24 mouse cellular contexts compared by ENCODE assay signal in the genomic region with DNA sequence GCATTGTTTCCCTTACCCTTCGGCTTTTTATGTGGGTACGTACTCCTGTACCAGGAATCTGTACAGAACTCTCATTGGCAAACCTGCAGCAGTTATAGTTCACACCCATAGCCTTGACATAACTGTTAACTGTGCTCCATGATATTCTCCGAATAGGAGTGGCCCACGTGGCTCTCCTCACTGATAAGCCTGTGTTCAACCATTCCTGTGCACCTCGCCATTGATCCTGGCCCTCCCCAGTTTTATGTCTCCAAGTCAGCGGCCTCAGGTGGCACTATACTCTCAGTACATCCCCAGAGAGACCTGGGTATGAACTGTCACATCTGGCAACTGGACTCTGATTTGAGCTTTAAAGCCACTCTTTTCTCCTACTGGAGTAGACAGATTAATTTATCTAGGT.
DNase-seq lines count a peak whose midpoint lies in the region; ATAC-seq and TF ChIP-seq lines count a peak whose summit lies in the region.
"Had no signal": no experiment of that assay in that cellular context is flagged by ENCODE, and none has a peak within 500 bp of the region (broad histone marks: within the 10 kb centered on the region; RNA-seq: fewer than 3 reads in every experiment).

No protein-coding gene starts in this region.

- H3K9ac ChIP-seq in intestine, embryonic 15.5 days = no peak overlapping the region
- H3K9ac ChIP-seq in intestine, postnatal 0 days (ENCODE audit: low read depth, low read length) = no peak overlapping the region
- H3K9ac ChIP-seq in intestine, embryonic 16.5 days (ENCODE audit: low read depth, low read length) = no peak overlapping the region
- H3K9ac ChIP-seq: embryonic facial prominence, embryonic 13.5 days; embryonic facial prominence, embryonic 15.5 days; forebrain, embryonic 12.5 days had no signal

- H3K27me3 ChIP-seq in intestine, embryonic 15.5 days (replicated peaks) = no peaks in the 10 kb centered on the region
- H3K27me3 ChIP-seq in intestine, postnatal 0 days (replicated peaks; ENCODE audit: control insufficient read depth, insufficient read depth, low read length) = no peaks in the 10 kb centered on the region
- H3K27me3 ChIP-seq in intestine, embryonic 16.5 days (replicated peaks; ENCODE audit: control insufficient read depth, insufficient read depth, low read length) = no peaks in the 10 kb centered on the region
- H3K27me3 ChIP-seq: embryonic facial prominence, embryonic 13.5 days; embryonic facial prominence, embryonic 15.5 days; forebrain, embryonic 12.5 days had no signal

- TF ChIP-seq CTCF in intestine, postnatal 0 days (IDR thresholded peaks at IDR 0.05; ENCODE audit: low read depth) = no peak

- H3K4me2 ChIP-seq in intestine, embryonic 15.5 days (replicated peaks) = no peak overlapping the region
- no peak overlapping the region for H3K4me2 ChIP-seq in intestine, postnatal 0 days (replicated peaks; ENCODE audit: low read depth)
- H3K4me2 ChIP-seq in intestine, embryonic 16.5 days (ENCODE audit: low read depth, low read length) = no peak overlapping the region
- H3K4me2 ChIP-seq: embryonic facial prominence, embryonic 13.5 days; embryonic facial prominence, embryonic 15.5 days; forebrain, embryonic 12.5 days had no signal

- 75% methylated on average over 6 of the region's 6 CpGs for WGBS in intestine, embryonic 15.5 days
- WGBS in intestine, postnatal 0 days = 62% methylated on average over 6 of the region's 6 CpGs
- 75% methylated on average over 6 of the region's 6 CpGs for WGBS in intestine, embryonic 16.5 days

- peak; percentile 6 for DNase-seq in MN1 (ENCODE audit: low spot score)
- no peak for DNase-seq in lung, postnatal 14 days
- DNase-seq: adrenal gland, adult 8-10 months; adrenal gland, postnatal 14 days; adrenal gland, postnatal 36 days; cerebellum, adult 11 months; cerebellum, adult 18-20 months; cerebellum, adult 8-10 months; cerebellum, adult 9-11 months; cerebellum, postnatal 14 days; cerebellum, postnatal 36 days; embryo, embryonic 11 days had no signal

- no peaks in the 10 kb centered on the region for H3K9me3 ChIP-seq in intestine, embryonic 15.5 days
- H3K9me3 ChIP-seq in intestine, postnatal 0 days (ENCODE audit: control insufficient read depth) = no peaks in the 10 kb centered on the region
- H3K9me3 ChIP-seq in intestine, embryonic 16.5 days (ENCODE audit: control insufficient read depth, low read length) = no peaks in the 10 kb centered on the region
- H3K9me3 ChIP-seq: embryonic facial prominence, embryonic 13.5 days; embryonic facial prominence, embryonic 15.5 days; forebrain, embryonic 10.5 days; forebrain, embryonic 12.5 days had no signal

- H3K27ac ChIP-seq in intestine, embryonic 15.5 days = no peak overlapping the region
- H3K27ac ChIP-seq in intestine, postnatal 0 days (ENCODE audit: low read depth, low read length) = no peak overlapping the region
- H3K27ac ChIP-seq in intestine, embryonic 16.5 days (ENCODE audit: low read length) = no peak overlapping the region
- H3K27ac ChIP-seq: embryonic facial prominence, embryonic 13.5 days; embryonic facial prominence, embryonic 15.5 days; forebrain, embryonic 10.5 days; forebrain, embryonic 12.5 days had no signal

- H3K36me3 ChIP-seq in intestine, embryonic 15.5 days = no peaks in the 10 kb centered on the region
- no peaks in the 10 kb centered on the region for H3K36me3 ChIP-seq in intestine, postnatal 0 days (ENCODE audit: control insufficient read depth, insufficient read depth)
- H3K36me3 ChIP-seq in intestine, embryonic 16.5 days (ENCODE audit: control insufficient read depth, insufficient read depth, low read length) = no peaks in the 10 kb centered on the region
- H3K36me3 ChIP-seq: embryonic facial prominence, embryonic 13.5 days; embryonic facial prominence, embryonic 15.5 days; forebrain, embryonic 10.5 days; forebrain, embryonic 12.5 days had no signal

- 0 out of 2 replicates have a peak, but pooled peaks have one; percentile 39 for ATAC-seq in intestine, embryonic 15.5 days
- ATAC-seq in intestine, postnatal 0 days = no peak
- peak; percentile 60; the same call in 1 of the 2 replicates for ATAC-seq in intestine, embryonic 16.5 days
- ATAC-seq: activated CD4-positive, CD25-positive, alpha-beta regulatory T cell, adult 4 months; forebrain, embryonic 14.5 days; forebrain, embryonic 16.5 days; Patski had no signal

- H3K4me3 ChIP-seq in intestine, embryonic 15.5 days (replicated peaks) = no peak overlapping the region
- H3K4me3 ChIP-seq in intestine, postnatal 0 days (ENCODE audit: low read depth, low read length) = no peak overlapping the region
- H3K4me3 ChIP-seq in intestine, embryonic 16.5 days (ENCODE audit: low read length) = no peak overlapping the region
- H3K4me3 ChIP-seq: embryonic facial prominence, embryonic 13.5 days; embryonic facial prominence, embryonic 15.5 days; erythroblast, embryonic 14.5 days; forebrain, embryonic 10.5 days; forebrain, embryonic 12.5 days had no signal

- H3K4me1 ChIP-seq in intestine, embryonic 15.5 days (replicated peaks) = no peaks in the 10 kb centered on the region
- H3K4me1 ChIP-seq in intestine, postnatal 0 days (replicated peaks; ENCODE audit: control insufficient read depth, insufficient read depth, low read length) = no peaks in the 10 kb centered on the region
- H3K4me1 ChIP-seq in intestine, embryonic 16.5 days (ENCODE audit: control insufficient read depth, insufficient read depth, low read length) = no peaks in the 10 kb centered on the region
- H3K4me1 ChIP-seq: embryonic facial prominence, embryonic 13.5 days; embryonic facial prominence, embryonic 15.5 days; forebrain, embryonic 10.5 days; forebrain, embryonic 12.5 days had no signal
